Mouse (Mus musculus) E14TG2a.4 (cell line): ENCODE results near the gene Gfod2.

Source experiments
- H3K27me3 ChIP-seq: 2 replicates; pipeline ENCODE4 v1.6.1; 2014; ENCODE audit warnings: low read length, control low read depth; ENCODE audit not compliant: insufficient read depth
- H3K36me3 ChIP-seq: 2 replicates; pipeline ENCODE4 v1.6.1; 2014; ENCODE audit warnings: low read length, control low read depth; ENCODE audit not compliant: insufficient read depth
- H3K4me1 ChIP-seq: replicated peaks from 2 replicates; pipeline ENCODE4 v1.6.1; 2014; ENCODE audit warnings: low read depth, low read length, control low read depth
- H3K4me3 ChIP-seq: replicated peaks from 2 replicates; pipeline ENCODE4 v1.5.1; 2014; ENCODE audit warnings: mild to moderate bottlenecking, low read length
- H3K9me3 ChIP-seq: 2 replicates; pipeline ENCODE4 v1.6.1; 2014; ENCODE audit warnings: low read length, control low read depth
- CTCF ChIP-seq: conservative IDR thresholded peaks from 2 replicates; pipeline ENCODE4 v1.5.1; 2014; ENCODE audit warnings: low read length
- NANOG ChIP-seq: IDR thresholded peaks from 2 replicates; pipeline ENCODE4 v1.6.1; 2014; ENCODE audit warnings: borderline replicate concordance, low read length, mixed read lengths
- POU5F1 ChIP-seq: IDR thresholded peaks from 2 replicates; pipeline ENCODE4 v1.6.1; 2014; ENCODE audit warnings: low read length, borderline replicate concordance

Gfod2 gene

DNA sequence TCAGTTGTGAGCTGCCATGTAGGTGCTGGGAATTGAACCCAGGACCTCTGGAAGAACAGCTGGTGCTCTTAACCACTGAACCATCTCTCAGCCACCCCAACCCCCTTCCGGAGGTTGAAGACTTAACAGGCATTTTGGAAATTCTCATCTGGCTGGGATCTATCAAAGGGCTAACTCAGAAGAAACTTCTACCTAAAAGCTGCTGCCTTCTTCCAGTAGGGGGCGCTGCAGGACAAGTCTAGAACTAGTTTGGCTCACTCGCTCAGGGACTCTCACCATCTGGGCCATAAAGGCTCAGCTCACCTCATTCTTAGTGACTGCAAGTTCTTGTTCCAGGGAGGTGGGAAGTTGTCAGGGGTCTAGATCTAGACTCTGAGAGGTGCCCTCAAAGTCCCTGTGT lies 44.3 kb downstream of the Gfod2 start:
- Histone ChIP-seq H3K9me3 (no peaks in the 10 kb centered on the region), H3K4me3 (no peak overlapping the region), H3K4me1 (peaks cover 48% of the 10 kb centered on the region), H3K36me3 (no peaks in the 10 kb centered on the region), H3K27me3 (no peaks in the 10 kb centered on the region)
- TF ChIP-seq CTCF (peak; percentile 77), POU5F1 (no peak), NANOG (no peak)

DNA sequence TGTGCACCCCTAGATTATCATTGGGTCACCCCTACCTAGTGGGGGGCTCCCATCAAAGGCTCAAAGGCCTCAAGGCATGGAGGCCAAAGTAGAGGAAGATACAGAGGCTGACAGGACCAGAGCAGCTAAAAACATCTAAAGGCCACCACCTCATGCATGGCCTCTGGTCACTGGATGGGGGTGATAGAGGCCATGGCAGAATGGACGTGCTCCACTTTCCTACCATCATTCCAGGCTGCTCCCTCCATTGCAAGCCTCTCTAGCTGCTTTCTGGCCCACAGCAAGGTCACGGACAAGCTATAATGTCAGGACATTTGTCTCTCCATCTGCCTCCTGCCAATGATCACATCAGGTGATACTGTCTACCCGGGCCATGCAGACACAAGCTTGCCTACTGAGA lies 46.2 kb downstream of the Gfod2 start:
- H3K36me3 ChIP-seq, result no peaks in the 10 kb centered on the region
- H3K4me3 ChIP-seq, result no peak overlapping the region
- no peaks in the 10 kb centered on the region for H3K27me3 ChIP-seq
- no peak for TF ChIP-seq CTCF
- TF ChIP-seq POU5F1, result no peak
- TF ChIP-seq NANOG, result no peak
- peaks cover 51% of the 10 kb centered on the region for H3K4me1 ChIP-seq
- no peaks in the 10 kb centered on the region for H3K9me3 ChIP-seq

DNA sequence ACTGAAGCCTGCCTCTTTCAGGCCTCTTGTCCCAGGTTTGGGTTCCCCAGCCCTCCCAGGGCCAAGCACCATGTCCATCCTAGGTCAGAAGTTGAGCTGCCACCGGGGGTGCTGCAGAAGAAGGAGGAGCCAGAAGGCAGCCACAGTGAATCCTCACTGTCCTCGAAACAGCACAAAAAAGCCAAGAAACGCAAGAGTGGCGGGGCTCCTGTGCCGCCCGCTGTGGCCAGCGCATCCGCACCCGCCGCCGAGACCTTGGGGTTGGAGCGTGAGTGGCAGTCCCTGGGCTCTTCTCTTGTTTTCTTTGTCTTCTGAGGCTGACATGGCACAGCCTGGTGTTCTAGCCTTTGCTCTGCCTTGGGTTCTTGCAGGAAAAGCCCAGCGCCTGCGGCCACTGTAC lies 49.1 kb downstream of the Gfod2 start:
- peak overlapping the region; percentile 89 for H3K4me3 ChIP-seq
- H3K27me3 ChIP-seq, result no peaks in the 10 kb centered on the region
- H3K4me1 ChIP-seq, result peaks cover 62% of the 10 kb centered on the region
- peaks cover 15% of the 10 kb centered on the region for H3K36me3 ChIP-seq
- TF ChIP-seq POU5F1 (no peak), CTCF (no peak), NANOG (no peak)
- no peaks in the 10 kb centered on the region for H3K9me3 ChIP-seq

DNA sequence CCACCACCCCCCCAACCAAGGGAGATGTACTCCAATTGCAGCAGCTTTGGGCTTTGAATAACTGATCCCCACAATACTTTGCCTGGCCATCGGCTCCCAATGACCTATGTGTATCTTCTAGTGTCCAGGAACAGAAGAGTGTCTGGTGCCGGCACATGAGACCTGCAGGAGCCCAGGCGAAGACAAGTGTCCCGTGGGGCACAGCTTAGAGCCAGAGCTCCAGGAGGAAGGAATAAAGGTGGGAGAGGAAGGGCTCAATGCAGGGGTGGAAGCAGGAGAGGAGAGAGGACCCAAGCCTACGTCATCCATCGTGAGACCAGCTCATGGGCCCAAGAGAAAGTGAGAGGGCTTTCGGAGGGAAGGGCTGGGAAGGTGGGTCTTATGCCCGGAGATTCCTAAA lies 49.8 kb downstream of the Gfod2 start:
- no peaks in the 10 kb centered on the region for H3K9me3 ChIP-seq
- peaks cover 21% of the 10 kb centered on the region for H3K36me3 ChIP-seq
- H3K27me3 ChIP-seq, result no peaks in the 10 kb centered on the region
- H3K4me3 ChIP-seq, result peak overlapping the region; percentile 89; the same call in 1 of the 2 replicates
- TF ChIP-seq CTCF (no peak), NANOG (no peak), POU5F1 (no peak)
- H3K4me1 ChIP-seq, result peaks cover 68% of the 10 kb centered on the region

DNA sequence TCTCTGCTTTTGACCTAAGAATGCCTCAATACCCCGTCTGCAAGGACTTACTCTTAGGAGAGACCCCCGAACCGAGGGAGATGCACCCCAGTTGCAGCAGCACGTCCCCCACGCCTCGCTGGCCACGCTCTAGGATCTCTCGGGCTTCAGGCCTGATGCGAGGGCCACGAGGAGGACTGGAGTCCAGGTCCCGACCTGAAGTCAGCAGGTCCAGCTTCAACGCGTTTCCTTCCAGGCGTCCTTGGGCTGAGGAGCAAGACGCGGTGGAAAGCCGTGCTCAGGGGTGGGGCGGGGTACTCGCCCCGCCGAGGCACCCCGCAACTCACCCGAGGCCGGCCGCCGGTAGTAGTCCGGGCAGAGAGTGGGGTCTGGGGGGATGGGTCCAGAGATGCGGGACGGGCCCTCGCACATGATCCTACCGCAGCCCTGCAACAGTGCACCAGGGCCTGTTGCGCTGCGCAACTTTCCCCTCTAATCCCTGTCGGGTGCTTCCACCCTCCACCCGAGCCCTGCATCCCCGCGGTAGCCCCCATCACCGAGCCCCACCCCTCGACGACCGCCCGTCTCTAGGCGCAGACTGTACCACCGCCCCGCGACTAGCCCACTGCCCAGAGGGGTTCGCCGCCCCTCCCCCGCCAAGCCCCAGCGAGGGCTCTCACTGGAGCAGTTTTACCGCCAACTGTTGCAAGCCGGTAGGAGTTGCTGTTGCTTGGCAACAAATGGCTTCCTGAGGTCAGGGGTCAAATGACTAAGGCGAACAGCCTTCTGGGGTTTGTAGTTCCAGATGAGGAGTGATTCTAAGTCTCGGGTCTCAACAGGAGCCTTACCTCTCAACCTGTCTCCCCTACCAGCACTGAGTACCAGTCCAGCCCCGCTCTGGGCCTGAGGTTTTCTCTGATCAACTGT lies 50.7 kb downstream of the Gfod2 start, which contains the start of the genes 4933405L10Rik and Enkd1:
TSS of gene 4933405L10Rik (plus strand) at position 158 of the 906 bp plus-strand sequence.
TSS of gene Enkd1 (minus strand) at position 713 of the 906 bp plus-strand sequence.
- peaks cover 76% of the 10 kb centered on the region for H3K4me1 ChIP-seq
- peaks cover 30% of the 10 kb centered on the region for H3K36me3 ChIP-seq
- H3K27me3 ChIP-seq, result no peaks in the 10 kb centered on the region
- H3K4me3 ChIP-seq, result peak within 1 kb of the TSS; percentile 89
- H3K9me3 ChIP-seq, result no peaks in the 10 kb centered on the region
- no peak for TF ChIP-seq CTCF
- no peak for TF ChIP-seq NANOG
- TF ChIP-seq POU5F1, result no peak

DNA sequence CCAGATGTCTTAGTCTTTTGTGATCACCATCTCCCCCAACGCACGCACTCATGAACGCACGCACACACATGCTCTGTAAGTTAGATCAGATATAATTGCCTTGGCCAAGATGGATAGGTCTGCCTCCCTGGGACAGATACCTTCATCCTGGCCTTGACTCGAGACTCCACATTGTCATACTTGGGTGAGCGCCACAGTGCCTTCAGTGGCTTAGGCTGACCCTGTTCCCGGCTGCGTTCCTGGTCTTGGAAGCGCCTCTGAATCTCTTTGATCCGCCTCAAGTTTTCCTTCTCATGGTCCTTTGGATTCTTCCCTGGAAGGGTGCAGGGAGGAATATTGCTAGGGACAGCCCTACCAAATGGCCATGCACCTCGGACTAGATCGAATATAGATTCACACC lies 52.0 kb downstream of the Gfod2 start:
- peaks cover 37% of the 10 kb centered on the region for H3K36me3 ChIP-seq
- H3K4me1 ChIP-seq, result peaks cover 83% of the 10 kb centered on the region
- no peaks in the 10 kb centered on the region for H3K27me3 ChIP-seq
- no peak overlapping the region for H3K4me3 ChIP-seq
- H3K9me3 ChIP-seq, result no peaks in the 10 kb centered on the region
- TF ChIP-seq CTCF (no peak), NANOG (no peak), POU5F1 (no peak)

DNA sequence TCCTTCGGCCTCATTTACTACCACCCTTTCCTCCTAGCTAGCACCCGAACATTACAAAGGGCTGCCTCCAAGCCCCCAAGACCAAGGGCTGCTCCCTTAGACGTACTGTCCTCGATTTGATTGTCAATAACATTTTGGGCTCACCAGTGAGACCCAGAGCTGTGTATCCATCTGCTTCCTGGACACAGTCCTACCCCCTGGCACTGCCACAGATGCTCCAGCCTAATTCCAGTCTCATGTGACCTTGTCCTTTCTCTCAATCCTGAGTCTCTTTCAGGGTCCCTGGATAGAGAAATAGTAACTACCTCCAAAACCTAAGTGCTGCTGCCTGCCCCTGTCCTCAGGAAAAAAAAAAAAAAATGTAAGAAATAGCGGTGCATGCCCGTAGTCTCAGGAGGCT lies 53.5 kb downstream of the Gfod2 start:
- Histone ChIP-seq H3K27me3 (peaks cover 2% of the 10 kb centered on the region; the same call in 1 of the 2 replicates), H3K36me3 (peaks cover 37% of the 10 kb centered on the region), H3K4me1 (peaks cover 77% of the 10 kb centered on the region), H3K9me3 (no peaks in the 10 kb centered on the region), H3K4me3 (no peak overlapping the region)
- TF ChIP-seq CTCF, result no peak
- no peak for TF ChIP-seq POU5F1
- no peak for TF ChIP-seq NANOG

DNA sequence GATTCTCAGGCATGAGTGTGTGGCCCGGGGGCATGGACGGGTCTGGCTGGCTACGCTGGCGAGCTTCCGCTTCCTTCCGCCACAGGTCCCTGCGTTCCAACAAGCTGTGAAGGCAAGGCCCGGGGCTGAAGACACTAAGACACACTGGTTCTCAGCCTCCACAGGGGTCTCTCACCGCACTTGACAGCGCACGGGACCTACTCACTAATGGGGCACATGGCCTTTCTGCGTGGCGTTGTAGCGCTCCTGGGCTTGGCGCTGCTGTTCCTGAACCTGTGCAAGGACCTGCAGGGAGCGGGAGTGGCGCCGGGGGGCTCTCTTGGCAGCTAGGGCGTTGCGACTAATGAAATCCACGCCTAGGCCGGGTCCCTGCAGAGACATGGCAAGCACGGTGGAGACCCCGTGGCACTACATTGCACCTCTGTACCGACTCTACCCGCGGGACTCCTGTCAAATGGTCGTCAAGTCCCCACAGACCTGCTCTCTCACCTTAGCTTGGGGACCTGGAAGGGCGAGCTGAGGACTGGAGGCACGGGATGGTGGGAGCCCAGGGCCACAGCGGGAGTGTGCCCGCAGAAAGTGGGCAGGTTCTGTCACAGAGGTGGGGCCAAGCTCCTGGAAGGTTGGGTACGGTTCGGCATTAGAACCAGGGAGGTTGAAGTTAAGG lies 54.2 kb downstream of the Gfod2 start:
- TF ChIP-seq CTCF (no peak), POU5F1 (no peak), NANOG (no peak)
- peaks cover 40% of the 10 kb centered on the region for H3K36me3 ChIP-seq

More for the DNA sequence above, 54.2 kb downstream of the Gfod2 start:
- peaks cover 77% of the 10 kb centered on the region for H3K4me1 ChIP-seq
- peaks cover 6% of the 10 kb centered on the region; the same call in 1 of the 2 replicates for H3K27me3 ChIP-seq
- peak overlapping the region; percentile 54 for H3K4me3 ChIP-seq
- no peaks in the 10 kb centered on the region for H3K9me3 ChIP-seq
